Mouse (Mus musculus) MEL (cell line): Measurements from ENCODE around the gene Zfp319.

Source experiments
- BHLHE40 ChIP-seq: IDR thresholded peaks from 2 replicates; pipeline ENCODE4 v1.6.1; 2012; ENCODE audit warnings: low read depth, mild to moderate bottlenecking, inconsistent platforms, low read length, improper control_type of control experiment, borderline replicate concordance
- CTCF ChIP-seq, 3 experiments: IDR thresholded peaks in 2 of 3; conservative IDR thresholded peaks in 1 of 3; 2 replicates each; pipeline ENCODE4 v1.5.1; 2011 to 2012; ENCODE audit warnings: low read length in 3 of 3, low read depth in 2 of 3, mild to moderate bottlenecking in 2 of 3, improper control_type of control experiment in 1 of 3, inconsistent platforms in 1 of 3, mixed read lengths in 1 of 3, moderate library complexity in 1 of 3; ENCODE audit not compliant: control insufficient read depth in 1 of 3, insufficient read depth in 1 of 3, poor library complexity in 1 of 3, severe bottlenecking in 1 of 3
- E2F4 ChIP-seq: IDR thresholded peaks from 2 replicates; pipeline ENCODE4 v1.6.1; 2011; ENCODE audit warnings: low read depth, low read length, improper control_type of control experiment, borderline replicate concordance
- ELF1 ChIP-seq: IDR thresholded peaks from 2 replicates; pipeline ENCODE4 v1.6.1; 2014; ENCODE audit warnings: low read depth, mild to moderate bottlenecking, inconsistent platforms, low read length, improper control_type of control experiment, moderate library complexity
- EP300 ChIP-seq, 2 experiments: IDR thresholded peaks; 2 replicates each; pipeline ENCODE4 v1.6.1; 2011; ENCODE audit warnings: improper control_type of control experiment in 2 of 2, low read length in 2 of 2, low read depth in 1 of 2, mild to moderate bottlenecking in 1 of 2
- GABPA ChIP-seq: IDR thresholded peaks from 2 replicates; pipeline ENCODE4 v1.6.1; 2012; ENCODE audit warnings: low read depth, mild to moderate bottlenecking, inconsistent platforms, low read length, improper control_type of control experiment, moderate library complexity
- KAT2A ChIP-seq: conservative IDR thresholded peaks from 2 replicates; pipeline ENCODE4 v1.6.1; 2012; ENCODE audit warnings: low read depth, low read length, improper control_type of control experiment, inconsistent platforms
- MAX ChIP-seq: IDR thresholded peaks from 2 replicates; pipeline ENCODE4 v1.6.1; 2011; ENCODE audit warnings: low read length, improper control_type of control experiment
- NRF1 ChIP-seq: IDR thresholded peaks from 2 replicates; pipeline ENCODE4 v1.6.1; 2014; ENCODE audit warnings: low read depth, mild to moderate bottlenecking, inconsistent platforms, low read length, improper control_type of control experiment, moderate library complexity; ENCODE audit not compliant: poor library complexity, insufficient read depth, severe bottlenecking
- POLR2A ChIP-seq, 2 experiments: IDR thresholded peaks; 2 replicates each; pipeline ENCODE4 v1.6.1; 2011 to 2012; ENCODE audit warnings: low read length in 2 of 2, mild to moderate bottlenecking in 2 of 2, control low read depth in 1 of 2, improper control_type of control experiment in 1 of 2, low read depth in 1 of 2, moderate library complexity in 1 of 2; ENCODE audit not compliant: control insufficient read depth in 1 of 2, insufficient read depth in 1 of 2, poor library complexity in 1 of 2
- RAD21 ChIP-seq: IDR thresholded peaks from 2 replicates; pipeline ENCODE4 v1.6.1; 2011; ENCODE audit warnings: mild to moderate bottlenecking, low read depth, low read length, improper control_type of control experiment
- SIN3A ChIP-seq: IDR thresholded peaks from 2 replicates; pipeline ENCODE4 v1.6.1; 2012; ENCODE audit warnings: low read length, improper control_type of control experiment, inconsistent platforms
- USF2 ChIP-seq, 2 experiments: IDR thresholded peaks; 2 replicates each; pipeline ENCODE4 v1.6.1; 2011 to 2012; ENCODE audit warnings: improper control_type of control experiment in 2 of 2, low read length in 2 of 2, borderline replicate concordance in 1 of 2, inconsistent platforms in 1 of 2, low read depth in 1 of 2, mild to moderate bottlenecking in 1 of 2; ENCODE audit not compliant: insufficient read depth in 1 of 2

DNA sequence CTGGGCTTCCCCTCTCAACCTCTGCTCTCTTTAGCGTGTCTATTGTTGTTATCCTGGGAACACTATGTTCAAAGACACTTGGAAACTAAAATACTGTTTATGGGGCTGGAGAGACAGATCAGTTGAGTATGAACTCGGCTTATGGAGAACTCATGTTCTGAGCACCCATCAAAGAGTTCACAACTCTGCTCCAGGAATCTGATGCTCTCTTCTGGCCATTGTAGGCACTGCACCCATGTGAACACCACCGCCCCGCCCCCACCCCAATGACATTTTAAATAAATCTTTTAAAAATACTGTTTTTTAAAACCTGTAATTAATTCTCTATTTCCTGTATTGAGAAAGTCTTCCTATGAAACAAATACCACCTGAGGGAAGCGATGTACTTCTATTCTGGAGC, 29.3 kb downstream of the Zfp319 start:
- TF ChIP-seq BHLHE40 (no peak), CTCF (IDR thresholded peaks at IDR 0.05 in 2 of 3, conservative IDR thresholded peaks at IDR 0.05 in 1 of 3; ENCODE audit: control insufficient read depth in 1 of 3, insufficient read depth in 1 of 3, low read depth in 2 of 3, low read length in 3 of 3, poor library complexity in 1 of 3, severe bottlenecking in 1 of 3) (peak; percentile 41 to 55 (median 52); a peak in 5 of 6 replicates), ELF1 (no peak), USF2 (IDR thresholded peaks at IDR 0.05; ENCODE audit: borderline replicate concordance in 1 of 2, insufficient read depth in 1 of 2, low read depth in 1 of 2, low read length in 2 of 2) (no peak), KAT2A (no peak), E2F4 (no peak), EP300 (IDR thresholded peaks at IDR 0.05; ENCODE audit: low read depth in 1 of 2, low read length in 2 of 2) (no peak), POLR2A (IDR thresholded peaks at IDR 0.05; ENCODE audit: control insufficient read depth in 1 of 2, insufficient read depth in 1 of 2, low read depth in 1 of 2, low read length in 2 of 2, poor library complexity in 1 of 2) (no peak), MAX (no peak), SIN3A (no peak), NRF1 (no peak), GABPA (no peak), RAD21 (peak; percentile 54)
